Mouse (Mus musculus): ENCODE results near the gene Scgb2b24.

Gene Scgb2b24

DNA sequence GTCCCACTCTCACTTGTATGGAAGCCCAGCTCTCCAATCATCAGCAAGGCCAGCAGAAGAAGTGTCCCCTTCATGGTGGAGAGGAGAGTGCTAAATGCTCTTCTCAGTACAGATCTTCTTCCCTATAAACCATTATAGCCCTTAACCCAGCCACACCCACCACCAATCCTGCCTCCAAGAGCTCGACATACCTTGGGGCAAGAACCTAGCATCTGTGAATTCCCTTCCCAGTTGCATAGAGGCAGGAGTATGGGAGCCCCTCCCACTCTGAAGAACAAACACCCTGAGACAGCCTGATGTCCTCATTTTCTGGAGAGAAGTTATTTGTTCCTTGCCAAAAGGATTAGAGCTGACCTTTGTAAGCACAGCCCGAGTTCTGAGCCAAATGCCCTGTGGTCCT lies at the start of gene Scgb2b24:
TSS of gene Scgb2b24 (minus strand) at position 101 of the 400 bp plus-strand sequence.
- DNase-seq (ENCODE audit: low spot score) = no peak

DNA sequence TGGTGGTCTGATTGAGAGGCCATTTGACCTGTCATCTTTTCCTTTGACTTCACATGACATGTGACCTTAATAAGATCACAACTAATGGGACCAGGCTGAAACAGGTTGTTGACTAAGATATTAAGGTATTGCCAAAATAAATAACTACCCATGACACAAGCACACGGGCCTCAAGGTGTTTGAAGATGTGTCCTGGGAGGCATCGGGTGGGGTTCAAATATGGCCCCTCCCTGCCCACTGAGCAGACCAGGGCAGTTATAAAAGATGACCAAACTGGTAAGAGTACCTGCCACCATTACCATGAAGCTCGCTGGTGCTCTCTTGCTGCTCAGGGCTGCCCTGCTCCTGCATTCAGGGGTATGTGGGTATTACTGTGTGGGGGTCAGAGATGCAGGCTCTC lies 4.4 kb upstream of the Scgb2b24 start, which contains the start of gene Scgb1b24:
TSS of gene Scgb1b24 (plus strand) at position 301 of the 400 bp plus-strand sequence.
- DNase-seq (ENCODE audit: low spot score) = no peak

DNA sequence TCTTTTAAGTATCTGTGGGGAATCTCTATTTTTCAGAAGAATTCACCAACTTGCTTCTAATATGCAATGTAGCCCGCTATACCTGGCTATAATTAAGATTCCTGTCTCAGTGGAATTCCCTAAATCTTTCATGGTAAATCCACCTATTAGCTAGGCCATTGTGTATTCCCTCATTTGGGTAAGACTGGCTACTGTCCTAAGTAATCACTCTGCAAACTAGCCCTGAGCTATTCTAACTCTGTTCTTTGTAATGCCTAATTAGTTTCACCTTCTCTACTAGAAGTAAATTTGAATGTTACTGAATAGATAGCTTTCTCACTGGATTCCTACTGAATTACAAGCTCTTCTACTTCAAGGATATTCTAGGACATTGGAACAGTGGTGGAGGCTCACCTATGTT lies 49.2 kb downstream of the Scgb2b24 start:
- DNase-seq (ENCODE audit: low spot score) = no peak

All from testis, postnatal 14 days (tissue).